Mouse (Mus musculus) spleen, embryonic (tissue): ENCODE measurements around the gene Gpank1.

Experiments
- CTCF ChIA-PET: fragments of 350-600 bp; sonication (Branson Sonifier 250); formaldehyde crosslinking; loops from one replicate; lab custom pipeline; 2022; lab: Charles Lee

Gene Gpank1

DNA sequence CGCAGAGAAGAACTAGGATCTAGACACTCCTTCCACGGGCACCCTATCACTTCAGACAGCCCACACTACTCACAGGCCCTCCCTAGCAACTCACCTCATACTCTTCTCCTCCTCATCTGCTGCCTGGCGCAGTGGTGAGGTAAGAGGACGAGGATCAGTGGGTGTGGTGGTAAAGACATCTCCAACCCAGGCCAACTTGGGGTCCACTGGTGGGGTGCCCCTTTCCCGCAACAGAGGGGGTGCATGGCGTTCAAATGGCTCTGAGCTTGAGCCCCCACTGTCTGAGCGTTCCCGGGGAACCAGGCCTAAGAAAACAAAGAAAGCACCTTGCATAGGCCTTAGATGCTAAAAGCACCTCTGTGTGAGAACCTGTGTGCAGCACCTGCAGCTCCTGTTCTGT is 36.0 kb downstream of the Gpank1 start:
- CTCF ChIA-PET, result no interaction called here

DNA sequence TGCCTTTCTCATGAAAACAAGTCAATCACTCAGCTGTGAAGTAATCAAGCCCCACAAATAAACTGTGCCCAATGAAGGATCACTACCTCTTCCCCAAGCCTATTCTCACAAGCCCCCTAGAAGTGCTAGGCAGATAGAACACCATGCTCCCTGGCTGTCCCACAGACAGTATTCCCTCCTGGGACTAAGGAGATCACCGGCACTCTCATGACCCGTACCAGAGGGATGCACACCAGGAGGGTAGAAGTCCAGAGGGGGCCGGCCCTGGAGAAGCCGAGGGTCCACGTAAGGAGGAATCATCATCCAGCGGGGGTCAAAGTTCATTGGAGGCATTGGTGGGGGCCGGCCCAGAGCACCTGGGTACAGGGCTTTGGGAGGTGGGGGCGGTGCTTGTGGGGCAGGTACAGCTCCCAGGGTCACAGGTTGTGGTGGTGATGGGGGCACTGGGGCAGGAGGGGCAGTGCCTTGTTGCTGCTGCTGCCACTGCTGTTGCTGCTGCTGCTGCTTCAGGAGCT is 36.5 kb downstream of the Gpank1 start:
- CTCF ChIA-PET, result no interaction called here

DNA sequence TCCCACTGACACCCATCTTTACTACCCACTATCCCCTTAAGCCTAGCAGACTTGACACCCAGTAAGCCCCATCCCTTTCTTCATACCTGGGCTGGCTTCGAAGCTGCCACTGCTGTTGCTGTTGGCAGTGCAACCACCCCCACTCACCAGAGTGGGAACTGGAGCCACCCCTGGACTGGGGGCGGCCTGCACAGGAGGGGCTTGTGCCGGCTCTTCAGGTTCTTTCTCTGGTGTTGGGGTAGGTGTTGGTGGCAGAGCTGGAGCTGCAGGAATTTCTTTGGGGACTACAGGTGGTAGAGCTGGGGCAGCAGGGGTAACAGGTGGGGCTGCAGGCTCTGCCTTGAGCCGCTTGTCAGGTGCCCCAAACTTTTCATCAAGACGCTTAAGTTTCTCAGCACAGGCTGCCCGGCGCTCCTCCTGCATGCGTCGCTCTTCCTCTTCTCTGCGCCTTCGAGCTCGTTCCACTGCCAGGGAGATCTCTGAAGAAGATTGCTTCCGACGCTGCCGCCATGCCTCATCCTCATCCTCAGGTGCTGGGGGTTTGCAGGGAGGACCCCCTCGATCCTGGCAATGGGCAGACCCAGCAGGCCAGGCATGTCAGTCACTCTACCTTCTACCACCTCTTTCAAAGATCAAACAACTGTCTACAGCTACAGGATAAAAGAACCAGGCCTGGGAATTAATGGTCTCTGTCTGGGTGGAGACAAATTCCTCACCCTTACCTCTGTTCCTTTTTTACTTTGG is 37.8 kb downstream of the Gpank1 start:
- CTCF ChIA-PET, result no interaction called here

DNA sequence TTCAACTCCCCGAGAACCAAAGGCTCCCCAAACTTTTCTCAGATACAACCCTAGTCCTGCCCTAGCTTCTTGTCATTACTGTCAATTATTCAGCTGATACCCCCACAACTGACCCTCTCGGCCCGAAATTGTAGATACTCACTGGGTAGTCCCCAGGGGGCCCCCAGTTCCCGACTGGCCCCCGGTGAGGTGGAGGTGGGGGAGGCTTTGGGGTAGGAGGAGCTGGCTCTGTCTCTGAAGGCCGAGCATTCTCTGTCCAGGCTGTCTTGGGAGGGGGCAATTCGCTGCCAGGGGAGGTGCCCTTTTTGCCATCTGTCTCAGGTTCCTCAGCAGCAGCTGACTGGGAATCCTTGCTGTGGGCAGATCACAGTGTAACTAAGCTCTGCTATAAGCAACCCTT is 38.4 kb downstream of the Gpank1 start:
- CTCF ChIA-PET, result interaction anchor here (0.6 kb wide), 1 partner anchor 54 kb away, joined by 3 read pairs; no protein-coding TSS in a partner anchor

DNA sequence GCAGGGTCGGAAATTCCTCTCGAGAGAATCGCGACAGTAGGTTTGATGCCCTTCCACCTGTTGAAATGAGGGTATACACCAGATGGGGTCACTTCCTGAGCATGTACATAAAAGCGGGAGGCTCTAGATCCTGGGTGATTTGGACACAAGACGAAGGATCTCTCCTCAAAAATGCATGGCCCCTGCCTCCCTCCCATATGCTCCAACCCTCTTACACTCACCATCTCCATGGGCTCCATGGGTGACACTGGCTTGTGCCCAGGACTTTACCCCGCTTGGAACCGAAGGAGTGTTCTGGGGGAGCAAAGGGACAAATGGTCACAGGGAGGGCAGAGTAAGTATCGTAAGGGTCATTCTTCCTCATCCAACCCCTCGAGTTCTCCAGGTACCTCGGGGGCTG is 40.2 kb downstream of the Gpank1 start:
- CTCF ChIA-PET, result no interaction called here

DNA sequence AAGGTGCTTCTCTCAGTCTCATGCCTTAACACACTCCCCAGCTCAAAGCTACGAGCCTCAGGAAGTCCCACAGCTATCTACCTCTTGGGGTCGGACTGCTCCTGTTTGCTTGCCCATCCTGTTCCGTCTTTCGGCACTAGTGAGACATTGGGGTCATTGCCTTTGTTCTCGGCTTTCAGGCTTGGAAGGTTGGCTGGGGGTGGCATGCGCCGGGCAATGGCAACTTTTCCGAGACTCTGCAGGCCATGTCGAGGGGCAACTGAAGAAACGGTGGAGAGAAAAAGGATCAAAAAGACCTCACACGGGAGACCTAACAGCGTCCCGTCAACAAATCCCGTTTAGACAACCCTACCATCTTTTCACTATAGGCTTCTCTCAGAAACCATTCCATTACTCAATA is 40.9 kb downstream of the Gpank1 start:
- CTCF ChIA-PET, result no interaction called here

DNA sequence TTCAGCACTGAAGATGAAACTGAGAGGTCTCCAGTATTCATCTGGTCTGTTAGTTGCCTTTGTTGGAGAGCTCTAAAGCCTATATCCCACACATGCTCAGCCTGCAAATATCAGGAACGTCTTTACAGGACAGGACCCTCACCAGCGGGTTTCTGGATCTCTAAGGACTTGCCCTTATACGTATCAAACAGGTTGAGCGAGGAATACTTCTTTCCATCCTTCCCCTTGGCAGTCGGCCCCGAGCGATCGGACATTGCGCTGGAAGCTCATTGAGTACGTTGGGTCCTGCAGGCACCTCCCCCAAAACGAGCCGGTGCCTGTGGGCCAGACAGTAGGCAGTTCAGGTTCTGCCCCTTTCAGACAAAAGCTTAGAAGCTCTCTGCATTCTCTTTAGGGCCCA is 41.5 kb downstream of the Gpank1 start:
- CTCF ChIA-PET, result no interaction called here

DNA sequence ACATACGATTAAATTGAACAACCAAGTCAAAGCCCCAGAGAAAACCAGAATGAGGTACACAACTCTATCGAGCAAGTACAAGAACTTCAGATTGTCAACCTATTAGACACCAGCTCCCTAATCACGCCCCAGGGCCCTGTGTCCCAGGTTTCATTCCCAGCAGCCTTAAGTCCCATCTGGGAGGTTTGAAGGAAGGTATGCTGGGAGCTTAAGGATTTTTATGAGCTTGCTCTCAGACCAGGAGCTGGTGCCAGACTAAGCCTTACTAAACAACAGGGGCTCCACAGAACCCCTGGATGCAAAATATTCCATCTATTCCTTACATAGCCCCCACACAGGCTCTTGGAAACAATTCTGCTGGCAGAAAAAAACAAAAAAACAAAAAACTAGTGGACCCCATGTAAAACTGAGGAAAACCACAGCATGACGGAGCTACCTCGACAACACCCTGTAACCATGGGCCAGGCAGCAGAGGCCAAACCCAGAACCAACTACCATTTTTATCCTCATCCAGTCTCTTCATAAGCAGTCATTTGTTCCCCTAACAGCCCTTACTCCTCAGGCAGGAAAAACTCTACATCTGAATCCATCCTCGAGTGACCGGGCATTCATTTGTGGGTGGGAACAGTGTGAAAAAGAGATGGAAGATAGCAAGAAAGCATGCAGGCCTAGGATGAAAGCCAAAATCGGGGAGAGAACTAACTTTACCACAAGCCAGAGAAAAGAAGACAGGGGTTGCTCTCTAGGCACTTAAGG is 42.2 kb downstream of the Gpank1 start:
- CTCF ChIA-PET, result interaction anchor here (0.8 kb wide), 1 partner anchor 57 kb away, joined by 3 read pairs; no protein-coding TSS in a partner anchor

DNA sequence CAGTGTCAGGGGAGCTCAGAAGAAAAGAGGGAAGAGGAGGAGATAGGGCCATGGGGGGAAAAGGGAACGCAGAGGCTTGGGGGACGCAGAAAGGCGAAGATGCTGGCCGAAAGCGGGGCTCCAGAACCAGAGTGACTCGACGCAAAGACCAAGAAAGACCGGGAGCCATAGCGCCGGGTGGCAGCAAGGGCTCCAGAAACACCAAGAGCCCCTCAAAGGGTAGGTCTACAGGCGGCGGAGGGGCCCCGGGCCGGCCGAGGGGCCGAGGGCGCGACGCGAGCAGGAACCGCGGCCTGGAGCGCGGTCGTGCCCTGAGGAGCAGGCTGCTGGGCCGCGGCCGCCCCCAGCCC is 42.9 kb downstream of the Gpank1 start:
- CTCF ChIA-PET, result interaction anchor here (0.8 kb wide), 1 partner anchor 58 kb away, joined by 3 read pairs; no protein-coding TSS in a partner anchor

DNA sequence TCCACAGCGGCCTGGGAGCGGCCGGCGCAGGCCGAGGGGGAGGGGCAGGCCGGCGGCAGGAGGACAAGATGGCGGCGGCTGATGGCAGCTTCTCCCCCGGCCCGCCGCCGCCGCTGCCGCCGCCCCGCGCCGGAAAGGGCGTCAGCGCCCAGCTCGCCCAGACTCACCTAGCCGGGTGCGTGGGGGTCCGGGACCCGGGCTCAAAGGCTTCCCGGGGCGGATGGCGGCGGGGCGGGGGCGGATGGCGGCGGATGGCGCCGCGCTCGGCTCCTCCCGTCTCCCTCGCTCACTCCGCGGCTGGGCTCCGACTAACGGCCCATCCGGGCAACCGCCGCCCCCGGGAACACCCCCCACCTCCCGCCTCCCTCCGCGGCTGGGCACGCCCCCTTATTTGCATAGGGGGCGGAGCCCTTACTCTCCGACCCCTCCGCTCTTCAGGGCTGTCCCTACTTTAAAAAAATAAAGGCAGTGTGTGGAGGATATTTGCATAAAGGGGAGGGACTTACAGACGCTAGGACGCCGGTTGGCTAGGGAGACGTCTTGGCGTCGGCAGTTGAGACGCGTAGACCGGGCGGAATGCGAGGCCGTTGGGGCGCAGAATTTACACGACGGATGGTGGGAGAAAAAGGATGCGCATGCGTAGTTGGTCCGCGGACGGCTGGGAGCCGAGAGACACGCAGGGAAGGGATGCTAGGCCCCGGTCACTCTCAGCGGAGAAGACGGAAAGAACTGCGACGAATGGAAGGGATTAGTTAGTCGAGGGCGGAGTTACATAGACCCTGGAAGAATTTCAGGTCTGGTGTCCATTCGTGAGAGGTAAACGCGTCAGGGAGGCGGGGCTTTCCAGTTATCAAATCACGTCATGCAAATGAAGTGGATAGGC is 43.6 kb downstream of the Gpank1 start, which contains the start of gene Prrc2a:
Gene Prrc2a (minus strand): TSS at position 330 of the 883 bp plus-strand sequence.
- CTCF ChIA-PET, result interaction anchor here (0.8 kb wide), 1 partner anchor 58 kb away, joined by 3 read pairs; no protein-coding TSS in a partner anchor

DNA sequence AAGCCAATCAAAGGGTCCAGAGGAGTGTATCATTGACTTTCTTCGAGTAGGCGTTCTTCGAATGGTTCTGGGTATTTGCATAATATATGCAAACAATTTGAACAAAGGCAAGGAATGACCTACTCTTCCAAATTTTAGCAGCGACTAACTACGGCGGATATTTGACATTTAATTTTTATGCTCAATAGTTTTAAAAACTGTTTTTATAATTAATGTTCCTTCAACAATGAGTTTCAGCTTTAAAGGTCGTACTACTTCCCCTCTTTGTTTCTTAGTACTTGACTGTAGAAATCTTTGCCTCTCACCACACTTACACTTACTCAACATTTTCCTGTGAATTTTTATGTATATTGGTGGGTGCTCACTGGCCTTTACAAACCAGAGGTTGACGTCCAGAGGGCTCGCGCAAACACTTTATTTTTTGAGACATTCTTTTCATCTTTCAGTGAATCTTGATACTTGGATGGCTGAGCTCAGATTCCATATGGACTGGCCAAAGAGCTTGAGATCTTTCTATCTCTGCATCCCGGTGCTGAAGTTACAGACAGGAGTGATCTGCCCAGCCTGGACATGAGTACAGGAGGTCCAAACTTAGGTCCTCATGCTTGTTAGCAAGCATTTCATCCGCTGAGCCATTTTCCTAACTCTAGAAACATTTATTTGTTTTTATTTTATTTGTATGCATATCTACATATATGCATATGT is 44.3 kb downstream of the Gpank1 start:
- CTCF ChIA-PET, result interaction anchor here (0.5 to 1.6 kb wide), 3 partner anchors 24 to 67 kb away, joined by 3 to 4 read pairs (median 4); no protein-coding TSS in a partner anchor

DNA sequence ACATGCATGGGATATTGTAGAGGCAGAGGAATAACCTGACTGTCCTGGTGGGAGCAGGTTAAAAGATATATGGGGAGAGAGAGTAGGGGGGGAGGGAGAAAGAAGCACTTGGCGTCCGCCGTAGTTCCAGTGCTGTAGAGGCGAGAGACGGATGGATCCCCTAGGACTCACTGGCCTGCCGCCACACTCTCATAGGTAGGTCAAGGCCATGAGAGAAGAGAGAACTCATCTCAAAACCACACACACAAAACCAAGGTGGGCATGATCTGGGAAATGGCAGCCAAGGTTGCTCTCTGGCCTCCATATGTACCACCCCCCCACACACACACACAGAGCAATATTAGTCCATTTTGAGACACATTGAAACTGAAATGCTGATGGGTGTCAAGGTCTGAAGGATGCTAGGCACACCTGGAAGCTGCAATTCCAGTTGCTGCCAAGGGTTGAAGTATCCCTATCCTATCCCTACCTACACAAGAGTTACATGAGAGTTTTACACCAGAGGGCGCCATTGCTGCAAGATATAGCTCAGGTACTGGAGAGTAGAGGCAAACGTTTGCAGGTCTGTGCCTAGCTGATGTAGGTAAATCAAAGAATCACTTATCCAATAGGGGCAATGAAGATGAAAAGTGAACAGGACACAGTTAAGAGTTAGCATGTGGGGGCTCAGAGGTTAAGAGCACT is 45.2 kb downstream of the Gpank1 start:
- CTCF ChIA-PET, result interaction anchor here (0.6 to 1.6 kb wide), 5 partner anchors 23 to 970 kb away, joined by 3 to 8 read pairs (median 4); no protein-coding TSS in a partner anchor

DNA sequence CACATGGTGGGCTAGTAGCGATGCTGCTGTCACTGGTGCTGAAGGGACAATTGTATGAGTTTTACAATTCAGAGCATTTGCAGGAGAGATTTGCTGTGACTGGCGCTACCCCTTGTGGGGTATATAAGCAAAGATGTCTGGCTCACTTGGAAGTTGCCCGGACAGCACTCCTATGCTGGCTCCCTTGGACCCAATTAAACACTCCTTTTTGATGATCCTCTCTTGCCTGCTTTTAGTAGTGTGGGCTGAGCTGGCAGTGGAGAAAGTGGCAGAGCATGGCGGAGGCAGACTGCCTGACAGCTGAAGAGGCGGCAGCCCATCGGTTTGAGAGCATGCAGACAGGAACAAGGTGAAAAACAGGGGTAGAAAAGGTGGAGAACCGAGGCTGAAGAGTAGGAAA is 46.5 kb downstream of the Gpank1 start:
- CTCF ChIA-PET, result interaction anchor here (1.1 to 1.9 kb wide), 4 partner anchors 21 to 78 kb away, joined by 3 to 12 read pairs (median 5); partner anchors contain the start of gene Atp6v1g2

DNA sequence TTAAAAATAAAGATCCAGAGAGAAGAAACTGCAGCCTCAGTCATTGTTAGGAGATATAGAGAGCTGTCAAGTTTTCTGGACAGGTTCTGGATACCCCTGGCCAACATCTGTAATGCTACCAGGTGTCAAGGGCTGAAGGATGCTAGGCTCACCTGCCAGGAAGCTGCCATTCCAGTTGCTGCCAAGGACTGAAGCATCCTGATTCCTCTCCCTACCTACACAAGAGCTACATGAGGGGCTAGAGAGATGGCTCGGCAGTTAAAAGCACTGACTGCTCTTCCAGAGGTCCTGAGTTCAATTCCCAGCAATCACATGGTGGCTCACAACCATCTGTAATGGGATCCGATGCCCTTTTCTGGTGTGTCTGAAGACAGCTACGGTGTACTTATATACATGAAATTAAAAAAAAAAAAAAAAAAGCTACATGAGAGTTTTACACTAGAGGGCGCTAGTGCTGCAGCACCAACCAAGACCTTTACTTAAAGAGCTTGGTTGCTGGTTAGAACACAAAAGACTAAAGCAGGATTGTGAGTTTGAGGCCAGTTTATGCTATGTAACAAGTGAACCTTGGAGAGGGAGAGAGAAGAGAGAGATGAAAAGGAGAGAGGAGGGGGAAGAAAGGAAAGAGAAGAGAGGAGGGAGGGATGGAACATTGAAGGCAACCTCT is 47.4 kb downstream of the Gpank1 start:
- CTCF ChIA-PET, result interaction anchor here (0.6 to 1.9 kb wide), 10 partner anchors 10 to 131 kb away, joined by 3 to 12 read pairs (median 4); partner anchors contain the start of gene Atp6v1g2

DNA sequence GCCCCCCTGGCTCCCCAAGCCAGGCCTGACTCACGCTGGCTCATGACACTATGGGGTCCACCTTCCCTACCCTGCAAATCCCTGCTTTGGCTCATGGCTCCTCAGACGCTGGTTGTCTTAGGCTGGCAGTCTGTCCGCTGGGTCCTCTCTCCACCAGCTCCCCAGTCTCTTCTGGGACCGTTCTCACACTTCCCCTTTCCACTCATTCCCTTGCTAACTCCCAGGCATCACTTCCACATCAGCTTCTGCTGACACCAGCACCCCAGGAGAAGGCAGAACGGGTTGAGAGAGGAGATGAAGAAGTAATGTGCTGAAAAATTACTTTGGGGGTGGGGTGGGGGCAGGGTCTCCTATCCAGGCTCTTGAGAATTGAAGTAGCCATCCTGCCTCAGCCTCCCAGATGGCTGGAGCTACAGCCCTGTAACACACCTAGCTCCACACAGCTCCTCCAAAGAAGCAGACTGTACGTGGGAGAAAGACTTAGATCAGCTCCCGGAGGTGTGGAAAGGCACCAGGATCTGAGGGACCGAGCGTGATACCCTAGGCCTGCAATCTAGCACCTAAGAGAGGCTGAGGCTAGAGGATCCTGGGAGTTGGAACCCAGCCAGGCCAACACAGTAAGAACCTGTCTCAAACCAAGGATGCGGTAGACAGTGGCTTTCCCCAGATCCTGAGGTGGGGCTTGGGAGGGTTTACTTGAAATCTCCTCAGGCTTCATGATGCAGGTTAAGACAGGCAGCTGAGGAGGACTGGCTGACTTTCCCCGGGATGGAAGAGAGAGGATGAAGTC is 51.4 kb downstream of the Gpank1 start:
- CTCF ChIA-PET, result interaction anchor here (0.6 to 1.1 kb wide), 7 partner anchors 23 to 87 kb away, joined by 3 to 21 read pairs (median 3); no protein-coding TSS in a partner anchor

DNA sequence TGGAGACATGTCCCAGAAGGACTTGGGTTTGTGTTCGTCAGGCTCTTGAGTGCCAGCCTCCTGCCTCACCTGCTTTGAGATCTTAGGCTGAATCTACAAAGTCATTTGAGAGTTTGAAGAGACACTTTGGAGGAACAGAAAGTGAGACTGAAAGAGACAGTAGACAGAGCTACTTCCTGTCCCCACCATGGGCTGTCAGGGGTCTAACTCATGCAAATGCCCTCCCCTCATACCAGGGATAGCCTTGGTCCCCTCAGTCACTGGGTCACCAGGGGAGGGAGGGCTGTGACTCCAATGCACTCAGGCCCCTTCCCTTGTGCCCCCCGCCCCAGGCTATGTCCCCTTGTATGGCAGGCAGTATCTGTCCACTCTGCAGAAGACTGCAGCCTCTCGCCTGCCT is 52.1 kb downstream of the Gpank1 start:
- CTCF ChIA-PET, result interaction anchor here (1.8 kb wide), 1 partner anchor 59 kb away, joined by 4 read pairs; no protein-coding TSS in a partner anchor
